Mouse (Mus musculus) small intestine, adult 2 months (tissue): ENCODE measurements at regions not wholly inside any gene's neighbourhood (a gene's known extent, or its start where the extent isn't known, plus 50 kb on each side); places are given as distances from the start of the nearest gene placed in this dataset.

Experiments used
- CTCF ChIP-seq: fragments of 200-500 bp; IDR thresholded peaks from 2 replicates; pipeline ENCODE4 v1.5.1; 2012; ENCODE audit warnings: low read depth, mild to moderate bottlenecking, control low read depth, inconsistent platforms, low read length, moderate library complexity, mixed read lengths; ENCODE audit not compliant: insufficient replicate concordance, insufficient read length; ENCODE audit errors: extremely low read depth
- POLR2A ChIP-seq: fragments of 200-500 bp; IDR thresholded peaks from 2 replicates; pipeline ENCODE4 v1.6.1; 2012; ENCODE audit warnings: low read depth, mild to moderate bottlenecking, control low read depth, inconsistent platforms, low read length, moderate library complexity

DNA sequence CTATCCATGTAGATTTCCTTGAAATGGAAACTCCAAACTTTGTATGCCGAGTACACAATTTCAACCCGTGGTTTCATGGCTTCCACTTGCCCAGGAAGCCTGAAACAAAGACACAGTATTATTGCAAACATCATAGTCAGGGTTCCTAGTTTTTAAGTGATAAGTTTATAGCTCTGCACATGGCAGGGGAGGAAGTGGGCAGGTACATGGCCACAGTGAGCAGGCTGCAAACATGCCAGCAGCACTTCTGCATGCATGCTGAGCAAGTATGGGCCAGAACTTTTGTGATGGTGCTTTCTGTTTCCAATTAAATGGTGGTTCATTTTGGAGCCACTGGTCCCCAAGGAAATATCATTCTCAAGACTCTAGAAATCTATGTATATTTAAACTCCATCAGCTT lies 431.7 kb upstream of the Vrk2 start:
- TF ChIP-seq CTCF: no peak
- TF ChIP-seq POLR2A: no peak
